Mouse (Mus musculus) neural tube, embryonic 13.5 days (tissue): Measurements from ENCODE around the gene Tnnt2. TPM values are rescaled to one million over a fixed set of nuclear protein-coding genes. Genes with fewer than 3 reads are reported as not detected.

Experiments used
- ATAC-seq: fragments of 200-750 bp; cut with Nextera tagmentation; 2 replicates; pipeline ENCODE4 v1.8.0; 2017; ENCODE audit warnings: low read depth, mild to moderate bottlenecking, moderate TSS enrichment, moderate library complexity
- H3K27ac ChIP-seq: fragments of 300-500 bp; sonication (generic); replicated peaks from 2 replicates; pipeline ENCODE4 v1.5.1; 2015; ENCODE audit warnings: moderate library complexity, mild to moderate bottlenecking, inconsistent platforms
- H3K27me3 ChIP-seq: fragments of 300-500 bp; sonication (generic); 2 replicates; pipeline ENCODE4 v1.6.1; 2015; ENCODE audit warnings: mild to moderate bottlenecking, inconsistent platforms
- H3K36me3 ChIP-seq: fragments of 300-500 bp; sonication (generic); 2 replicates; pipeline ENCODE4 v1.6.1; 2015; ENCODE audit warnings: mild to moderate bottlenecking, inconsistent platforms
- H3K4me1 ChIP-seq: fragments of 300-500 bp; sonication (generic); replicated peaks from 2 replicates; pipeline ENCODE4 v1.6.1; 2015; ENCODE audit warnings: inconsistent platforms
- H3K4me2 ChIP-seq: fragments of 300-500 bp; sonication (generic); 2 replicates; pipeline ENCODE4 v1.6.1; 2015; ENCODE audit warnings: inconsistent platforms, mild to moderate bottlenecking, moderate library complexity
- H3K4me3 ChIP-seq: fragments of 300-500 bp; sonication (generic); 2 replicates; pipeline ENCODE4 v1.5.1; 2015; ENCODE audit warnings: mild to moderate bottlenecking, inconsistent platforms
- H3K9ac ChIP-seq: fragments of 300-500 bp; sonication (generic); 2 replicates; pipeline ENCODE4 v1.6.1; 2015; ENCODE audit warnings: moderate library complexity, mild to moderate bottlenecking, inconsistent platforms
- H3K9me3 ChIP-seq: fragments of 300-500 bp; sonication (generic); 2 replicates; pipeline ENCODE4 v1.6.1; 2016; ENCODE audit warnings: inconsistent platforms
- WGBS: fragments of 180-500 bp; shearing (Covaris S2); methylation state at CpG from one replicate; pipeline ENCODE4 v1.1.7; 2015; 5-methylcytosine and 5-hydroxymethylcytosine counted together
- polyA plus RNA-seq: library from polyadenylated mRNA; unstranded; fragments of >200 nt; fragmentation: Nextera tagmentation; extraction: Ambion mirVana; gene quantifications from 2 replicates; pipeline ENCODE4 v1.2.1, GENCODE M21; 2015

Gene Tnnt2
- polyA plus RNA-seq, 1 experiment from 2014 or later = 22.7 TPM

- Histone ChIP-seq H3K9ac (no peak overlapping the region), H3K9me3 (no peaks in the 10 kb centered on the region), H3K4me1 (peaks cover 26% of the 10 kb centered on the region), H3K27me3 (no peaks in the 10 kb centered on the region), H3K27ac (no peak overlapping the region), H3K36me3 (no peaks in the 10 kb centered on the region), H3K4me3 (no peak overlapping the region), H3K4me2 (no peak overlapping the region)
- ATAC-seq = no peak
- 72% methylated on average over 12 of the region's 12 CpGs for WGBS
Measured at GRCm38 (mm10) chr1:135850722-135851512, 14.8 kb downstream of the Tnnt2 start.

- no peak overlapping the region for H3K4me3 ChIP-seq
- H3K27me3 ChIP-seq = no peaks in the 10 kb centered on the region
- 0 out of 2 replicates have a peak overlapping the region, but pooled peaks have one; percentile 2 for H3K9ac ChIP-seq
- H3K9me3 ChIP-seq = no peaks in the 10 kb centered on the region
- H3K4me1 ChIP-seq = peaks cover 26% of the 10 kb centered on the region
- WGBS = 38% methylated on average over 13 of the region's 13 CpGs
- H3K27ac ChIP-seq = peak overlapping the region; percentile 35
- H3K36me3 ChIP-seq = no peaks in the 10 kb centered on the region
- peak; percentile 51 for ATAC-seq
- no peak overlapping the region for H3K4me2 ChIP-seq
Measured at GRCm38 (mm10) chr1:135852044-135852756, 16.0 kb downstream of the Tnnt2 start.

GRCm38 (mm10) chr1:135853200-135853599 is 17.0 kb downstream of the Tnnt2 start:
- Histone ChIP-seq H3K9me3 (no peaks in the 10 kb centered on the region), H3K27ac (0 out of 2 replicates have a peak overlapping the region, but pooled peaks have one; percentile 35), H3K27me3 (no peaks in the 10 kb centered on the region), H3K4me3 (no peak overlapping the region), H3K4me2 (no peak overlapping the region), H3K36me3 (no peaks in the 10 kb centered on the region), H3K4me1 (peaks cover 26% of the 10 kb centered on the region), H3K9ac (no peak overlapping the region)
- ATAC-seq = no peak
- 88% methylated on average over 4 of the region's 4 CpGs for WGBS

- Histone ChIP-seq H3K27me3 (no peaks in the 10 kb centered on the region), H3K27ac (no peak overlapping the region), H3K4me3 (no peak overlapping the region), H3K4me1 (peaks cover 21% of the 10 kb centered on the region), H3K9me3 (no peaks in the 10 kb centered on the region), H3K36me3 (no peaks in the 10 kb centered on the region), H3K4me2 (no peak overlapping the region), H3K9ac (no peak overlapping the region)
- WGBS = 77% methylated on average over 6 of the region's 6 CpGs
- no peak for ATAC-seq
Measured at GRCm38 (mm10) chr1:135854591-135855343, 18.6 kb downstream of the Tnnt2 start.

GRCm38 (mm10) chr1:135855344-135855687 is 19.2 kb downstream of the Tnnt2 start:
- WGBS = 92% methylated on average over 1 of the region's 1 CpGs
- no peak overlapping the region for H3K27ac ChIP-seq
- no peaks in the 10 kb centered on the region for H3K27me3 ChIP-seq
- no peak for ATAC-seq
- H3K4me1 ChIP-seq = peaks cover 21% of the 10 kb centered on the region
- H3K9ac ChIP-seq = no peak overlapping the region
- H3K9me3 ChIP-seq = no peaks in the 10 kb centered on the region
- H3K4me3 ChIP-seq = no peak overlapping the region
- H3K36me3 ChIP-seq = no peaks in the 10 kb centered on the region
- no peak overlapping the region for H3K4me2 ChIP-seq

GRCm38 (mm10) chr1:135856070-135856469 is 19.9 kb downstream of the Tnnt2 start:
- Histone ChIP-seq H3K4me3 (no peak overlapping the region), H3K36me3 (no peaks in the 10 kb centered on the region), H3K4me2 (no peak overlapping the region), H3K27me3 (no peaks in the 10 kb centered on the region), H3K4me1 (peaks cover 21% of the 10 kb centered on the region), H3K9ac (no peak overlapping the region), H3K9me3 (no peaks in the 10 kb centered on the region), H3K27ac (no peak overlapping the region)
- 77% methylated on average over 4 of the region's 4 CpGs for WGBS
- ATAC-seq = no peak

- WGBS = 61% methylated on average over 11 of the region's 11 CpGs
- H3K9me3 ChIP-seq = no peaks in the 10 kb centered on the region
- no peak for ATAC-seq
- H3K36me3 ChIP-seq = no peaks in the 10 kb centered on the region
- no peaks in the 10 kb centered on the region for H3K27me3 ChIP-seq
- H3K9ac ChIP-seq = no peak overlapping the region
- H3K4me1 ChIP-seq = peaks cover 10% of the 10 kb centered on the region
- H3K4me2 ChIP-seq = no peak overlapping the region
- H3K27ac ChIP-seq = no peak overlapping the region
- H3K4me3 ChIP-seq = no peak overlapping the region
Measured at GRCm38 (mm10) chr1:135857137-135857775, 21.1 kb downstream of the Tnnt2 start.

- Histone ChIP-seq H3K9me3 (no peaks in the 10 kb centered on the region), H3K36me3 (no peaks in the 10 kb centered on the region), H3K27me3 (no peaks in the 10 kb centered on the region), H3K4me3 (no peak overlapping the region), H3K27ac (no peak overlapping the region), H3K4me1 (no peaks in the 10 kb centered on the region), H3K9ac (no peak overlapping the region), H3K4me2 (no peak overlapping the region)
- ATAC-seq = no peak
- 93% methylated on average over 7 of the region's 7 CpGs for WGBS
Measured at GRCm38 (mm10) chr1:135858533-135858932, 22.4 kb downstream of the Tnnt2 start.

- H3K27ac ChIP-seq = no peak overlapping the region
- H3K27me3 ChIP-seq = no peaks in the 10 kb centered on the region; the same call in 1 of the 2 replicates
- no peaks in the 10 kb centered on the region for H3K4me1 ChIP-seq
- WGBS = 80% methylated on average over 5 of the region's 5 CpGs
- H3K9ac ChIP-seq = no peak overlapping the region
- no peaks in the 10 kb centered on the region for H3K36me3 ChIP-seq
- no peak overlapping the region for H3K4me2 ChIP-seq
- no peak overlapping the region for H3K4me3 ChIP-seq
- no peaks in the 10 kb centered on the region for H3K9me3 ChIP-seq
- ATAC-seq = no peak
Measured at GRCm38 (mm10) chr1:135861091-135861490, 24.9 kb downstream of the Tnnt2 start.

GRCm38 (mm10) chr1:135861980-135862552 is 25.9 kb downstream of the Tnnt2 start:
- Histone ChIP-seq H3K27ac (no peak overlapping the region), H3K9ac (no peak overlapping the region), H3K36me3 (no peaks in the 10 kb centered on the region), H3K27me3 (no peaks in the 10 kb centered on the region; the same call in none of the 2 replicates), H3K4me1 (no peaks in the 10 kb centered on the region), H3K4me2 (no peak overlapping the region), H3K9me3 (no peaks in the 10 kb centered on the region), H3K4me3 (no peak overlapping the region)
- no peak for ATAC-seq
- 71% methylated on average over 9 of the region's 9 CpGs for WGBS

GRCm38 (mm10) chr1:135862561-135862960 is 26.4 kb downstream of the Tnnt2 start:
- H3K4me2 ChIP-seq = no peak overlapping the region
- H3K27me3 ChIP-seq = no peaks in the 10 kb centered on the region; the same call in none of the 2 replicates
- no peak for ATAC-seq
- no peaks in the 10 kb centered on the region for H3K36me3 ChIP-seq
- no peak overlapping the region for H3K9ac ChIP-seq
- 81% methylated on average over 5 of the region's 5 CpGs for WGBS
- no peak overlapping the region for H3K27ac ChIP-seq
- no peak overlapping the region for H3K4me3 ChIP-seq
- no peaks in the 10 kb centered on the region for H3K9me3 ChIP-seq
- no peaks in the 10 kb centered on the region for H3K4me1 ChIP-seq
